Mouse (Mus musculus) heart, adult 2 months (tissue): ENCODE results near the gene Akap10. TPM values are rescaled to one million over a fixed set of nuclear protein-coding genes. Genes with fewer than 3 reads are reported as not detected.

Experiments used
- DNase-seq, 2 experiments: peaks; one replicate each; pipeline ENCODE4 v3.0.0; 2021
- H3K27ac ChIP-seq: fragments of 200-600 bp; 2 replicates; pipeline ENCODE4 v1.8.1; 2022
- H3K27me3 ChIP-seq: fragments of 200-500 bp; 2 replicates; pipeline ENCODE4 v1.6.1; 2012; ENCODE audit warnings: mild to moderate bottlenecking, low read length, inconsistent platforms, mixed read lengths; ENCODE audit not compliant: control insufficient read depth, insufficient read depth
- H3K36me3 ChIP-seq: fragments of 200-500 bp; 2 replicates; pipeline ENCODE4 v1.6.1; 2012; ENCODE audit warnings: low read length, inconsistent platforms; ENCODE audit not compliant: control insufficient read depth, insufficient read depth
- H3K4me1 ChIP-seq: fragments of 200-500 bp; 2 replicates; pipeline ENCODE4 v1.6.1; 2011; ENCODE audit warnings: low read length; ENCODE audit not compliant: control insufficient read depth, insufficient read depth
- H3K4me3 ChIP-seq: fragments of 200-600 bp; 2 replicates; pipeline ENCODE4 v1.8.1; 2022
- H3K79me2 ChIP-seq: fragments of 200-500 bp; replicated peaks from 2 replicates; pipeline ENCODE4 v1.6.1; 2012; ENCODE audit warnings: mild to moderate bottlenecking, inconsistent platforms, low read length, moderate library complexity, mixed read lengths; ENCODE audit not compliant: control insufficient read depth, insufficient read depth
- H3K9ac ChIP-seq: fragments of 200-500 bp; 2 replicates; pipeline ENCODE4 v1.6.1; 2012; ENCODE audit warnings: low read depth, mild to moderate bottlenecking, control low read depth, inconsistent platforms, low read length, mixed read lengths
- CTCF ChIP-seq: fragments of 200-600 bp; IDR thresholded peaks from 2 replicates; pipeline ENCODE4 v1.8.1; 2022; ENCODE audit warnings: antibody characterized with exemption, mild to moderate bottlenecking, moderate library complexity
- EP300 ChIP-seq: fragments of 200-500 bp; IDR thresholded peaks from 2 replicates; pipeline ENCODE4 v1.6.1; 2011; ENCODE audit warnings: low read depth, low read length, control low read depth; ENCODE audit not compliant: insufficient read depth
- POLR2A ChIP-seq: fragments of 200-500 bp; IDR thresholded peaks from 2 replicates; pipeline ENCODE4 v1.6.1; 2011; ENCODE audit warnings: mild to moderate bottlenecking, low read depth, low read length, control low read depth; ENCODE audit not compliant: insufficient read depth
- WGBS: fragments of 180-500 bp; shearing (Covaris S2); methylation state at CpG from one replicate; pipeline ENCODE4 v1.1.7; 2018; 5-methylcytosine and 5-hydroxymethylcytosine counted together
- intact Hi-C: fragments of 180-260 bp; cut with DNase I; formaldehyde crosslinking; loops from one replicate; pipeline ENCODE4 v1.15.1; 2025
- polyA plus RNA-seq: library from polyadenylated mRNA; depleted of rRNA; stranded (reverse); fragments of >200 nt; gene quantifications from 2 replicates; pipeline ENCODE4 v1.2.3, GENCODE M21; 2012
- total RNA-seq, 2 experiments: library from RNA; stranded (reverse); gene quantifications; 2 replicates each; pipeline ENCODE4 v1.2.3; 2021

Gene Akap10
- total and polyA plus RNA-seq, 3 experiments = 7.9 to 13.7 (median 12.6) TPM

- Histone ChIP-seq H3K4me1 (peaks cover 2% of the 10 kb centered on the region), H3K36me3 (no peaks in the 10 kb centered on the region), H3K9ac (no peak overlapping the region), H3K27ac (no peak overlapping the region), H3K79me2 (no peaks in the 10 kb centered on the region), H3K4me3 (no peak overlapping the region), H3K27me3 (no peaks in the 10 kb centered on the region)
- WGBS = 90% methylated on average over 4 of the region's 4 CpGs
- no peak for TF ChIP-seq EP300
- no peak for TF ChIP-seq CTCF
- TF ChIP-seq POLR2A = no peak
- DNase-seq = no peak
- intact Hi-C loops = no loop called here
Observed at GRCm38 (mm10) chr11:61946608-61947007, 16.6 kb upstream of the Akap10 start.

DNA sequence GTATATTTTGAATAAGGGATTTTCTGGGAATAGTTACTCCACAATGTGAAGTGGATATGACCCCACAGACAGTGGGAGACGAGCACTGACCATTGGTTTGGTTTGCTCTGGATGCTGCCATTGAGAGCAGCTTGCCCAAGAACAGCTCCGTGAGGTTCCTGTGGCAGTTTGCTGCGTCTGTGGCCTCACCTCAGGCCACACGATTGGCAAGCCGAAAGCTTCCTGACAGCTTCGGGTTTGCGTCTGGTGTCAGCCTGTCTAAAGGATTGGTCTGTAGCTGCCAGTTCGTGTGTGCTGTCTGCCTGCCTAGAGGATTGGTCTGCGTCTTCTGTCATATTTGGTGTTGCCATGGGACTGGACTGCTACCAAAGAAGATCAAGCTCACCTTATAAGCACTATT lies 14.4 kb upstream of the Akap10 start:
- Histone ChIP-seq H3K27ac (no peak overlapping the region), H3K4me1 (no peaks in the 10 kb centered on the region), H3K36me3 (no peaks in the 10 kb centered on the region), H3K4me3 (no peak overlapping the region), H3K79me2 (no peaks in the 10 kb centered on the region), H3K27me3 (no peaks in the 10 kb centered on the region), H3K9ac (no peak overlapping the region)
- no peak for TF ChIP-seq CTCF
- no peak for TF ChIP-seq EP300
- TF ChIP-seq POLR2A = no peak
- intact Hi-C loops = no loop called here
- WGBS = 69% methylated on average over 9 of the region's 9 CpGs
- no peak for DNase-seq

- no peak overlapping the region for H3K27ac ChIP-seq
- no peak for TF ChIP-seq EP300
- no peak for TF ChIP-seq POLR2A
- no peak for TF ChIP-seq CTCF
- no peaks in the 10 kb centered on the region for H3K27me3 ChIP-seq
- H3K36me3 ChIP-seq = no peaks in the 10 kb centered on the region
- no peak overlapping the region for H3K9ac ChIP-seq
- no peaks in the 10 kb centered on the region for H3K79me2 ChIP-seq
- H3K4me3 ChIP-seq = no peak overlapping the region
- DNase-seq = no peak
- 67% methylated on average over 2 of the region's 2 CpGs for WGBS
- intact Hi-C loops = no loop called here
- H3K4me1 ChIP-seq = no peaks in the 10 kb centered on the region
Observed at GRCm38 (mm10) chr11:61942903-61943302, 12.9 kb upstream of the Akap10 start.

GRCm38 (mm10) chr11:61937761-61938160 lies 7.7 kb upstream of the Akap10 start:
- intact Hi-C loops = no loop called here

DNA sequence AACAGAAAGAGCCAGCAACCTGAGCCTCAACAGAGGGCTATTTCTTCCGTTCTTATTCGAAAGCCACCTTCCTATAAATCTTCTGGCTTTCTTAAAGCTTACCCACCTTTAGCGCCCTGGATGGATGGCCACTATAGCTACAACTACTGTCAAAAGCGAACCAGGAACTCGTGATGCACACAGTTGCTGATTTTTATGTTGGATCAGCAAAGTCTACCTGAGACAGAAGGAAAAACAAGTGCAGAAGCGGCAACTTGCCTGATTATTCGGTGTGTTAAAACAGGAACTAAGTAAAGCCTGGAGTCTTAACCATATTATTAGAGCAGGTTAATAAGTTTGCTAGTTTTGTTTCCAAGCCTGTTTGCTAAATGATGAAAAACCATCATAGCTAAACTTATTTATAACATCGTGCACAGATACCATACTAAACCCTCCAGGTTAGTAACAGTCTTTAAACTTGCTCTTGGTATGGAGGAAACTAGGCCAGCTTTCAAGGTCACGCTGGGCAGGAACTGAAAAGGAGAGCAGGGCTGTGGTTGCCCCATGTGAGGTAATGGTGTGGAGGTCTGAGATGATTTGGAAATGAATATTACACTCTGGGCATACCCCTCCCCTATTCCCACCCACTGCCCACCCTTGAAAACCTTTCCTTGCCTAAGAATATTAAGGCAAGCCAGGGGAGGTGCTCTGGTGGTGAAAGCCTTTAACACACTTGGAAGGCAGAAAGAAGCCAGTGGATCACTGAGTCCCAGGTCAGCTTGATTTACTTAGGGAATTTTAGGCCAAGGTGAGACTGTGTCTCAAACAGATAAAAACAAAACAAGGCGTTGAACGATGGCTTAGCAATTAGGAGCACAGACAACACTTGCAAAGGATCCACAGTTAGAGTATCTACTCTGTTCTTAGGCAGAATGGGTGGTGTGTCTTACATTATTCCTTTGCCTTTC lies 861 bp upstream of the Akap10 start:
- H3K4me1 ChIP-seq = peaks cover 3% of the 10 kb centered on the region
- H3K27ac ChIP-seq = peak overlapping the region; percentile 99
- H3K4me3 ChIP-seq = peak overlapping the region; percentile 97
- H3K36me3 ChIP-seq = peaks cover 5% of the 10 kb centered on the region; the same call in 1 of the 2 replicates
- H3K79me2 ChIP-seq = peaks cover 4% of the 10 kb centered on the region
- 18% methylated on average over 11 of the region's 11 CpGs for WGBS
- TF ChIP-seq POLR2A = no peak
- TF ChIP-seq CTCF = no peak
- TF ChIP-seq EP300 = no peak
- intact Hi-C loops = loop anchor here (5.0 kb wide), 1 partner anchor 1394 kb away; the partner anchor contains the start of gene Alkbh5
- H3K9ac ChIP-seq = peak overlapping the region; percentile 73
- no peak for DNase-seq
- no peaks in the 10 kb centered on the region for H3K27me3 ChIP-seq

More at GRCm38 (mm10) chr11:61937761-61938160, 7.7 kb upstream of the Akap10 start:
- H3K4me1 ChIP-seq = no peaks in the 10 kb centered on the region
- TF ChIP-seq CTCF (no peak), EP300 (no peak)
- H3K4me3 ChIP-seq = no peak overlapping the region
- no peaks in the 10 kb centered on the region for H3K79me2 ChIP-seq
- no peak for DNase-seq
- no peak overlapping the region for H3K27ac ChIP-seq
- no peaks in the 10 kb centered on the region for H3K36me3 ChIP-seq
- WGBS = 97% methylated on average over 1 of the region's 1 CpGs
- no peaks in the 10 kb centered on the region for H3K27me3 ChIP-seq
- no peak overlapping the region for H3K9ac ChIP-seq
